Mouse (Mus musculus): ENCODE data around the gene Fbxl15.

GRCm38 (mm10) chr19:46344710-46345419 is 16.9 kb downstream of the Fbxl15 start:
- no peak for TF ChIP-seq POLR2A (IDR thresholded peaks at IDR 0.05; ENCODE audit: insufficient read depth, low read depth, low read length)
- no peak for TF ChIP-seq EP300 (IDR thresholded peaks at IDR 0.05; ENCODE audit: insufficient read depth, low read depth, low read length)
